Mouse (Mus musculus) naive thymus-derived CD4-positive, alpha-beta T cell, adult 2 months (primary cell): Measurements from ENCODE around the gene Cacna2d2.
"Not testable (repeated sequence)": the region's sequence is repeated elsewhere in the genome, so short reads cannot be mapped to it uniquely, and the experiment has no call there.

ENCODE experiments used
- DNase-seq: peaks from one replicate; pipeline ENCODE4 v3.0.0-alpha.2; 2011; ENCODE audit warnings: low read depth

Cacna2d2 gene

DNA sequence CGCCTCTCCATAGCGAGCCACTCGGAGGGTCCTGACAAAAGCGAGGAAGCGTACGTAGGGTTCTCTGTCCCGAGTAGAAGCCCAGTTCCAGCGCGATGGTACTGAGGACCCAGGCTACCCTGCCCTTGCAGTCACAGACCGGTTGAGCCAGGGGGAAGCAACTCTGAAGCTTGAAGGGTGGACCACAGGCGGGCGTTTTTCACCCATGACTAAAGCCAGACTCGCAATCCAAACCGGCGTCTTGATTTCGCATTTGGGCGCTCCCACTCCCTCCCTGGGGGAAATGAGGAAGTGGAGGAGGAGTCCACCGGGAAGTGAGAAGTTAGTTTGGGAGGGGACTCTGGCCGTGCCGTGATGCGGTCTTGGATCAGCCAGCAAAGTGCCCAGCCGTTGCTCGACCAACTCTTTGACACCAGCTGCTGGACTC is 155.6 kb downstream of the Cacna2d2 start:
- no peak for DNase-seq

DNA sequence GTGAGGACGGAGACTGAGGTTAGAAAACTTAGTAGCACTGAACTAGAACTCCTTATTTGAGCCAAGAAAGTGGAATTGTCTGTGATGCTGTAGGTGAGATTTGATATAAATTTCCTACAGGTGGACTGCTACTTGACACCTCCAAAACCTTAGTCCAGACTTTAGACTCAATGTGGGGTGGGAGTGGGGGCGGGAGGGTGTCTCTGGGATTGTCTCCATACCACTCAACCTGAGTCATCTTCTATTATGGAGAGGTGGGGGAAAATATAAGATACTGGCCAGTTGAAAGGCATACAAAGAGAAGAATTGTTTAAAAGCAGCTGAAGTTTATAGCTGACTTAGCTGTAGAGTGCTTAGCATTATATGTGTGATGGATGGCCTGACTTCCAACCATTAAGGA is 156.3 kb downstream of the Cacna2d2 start:
- no peak for DNase-seq

DNA sequence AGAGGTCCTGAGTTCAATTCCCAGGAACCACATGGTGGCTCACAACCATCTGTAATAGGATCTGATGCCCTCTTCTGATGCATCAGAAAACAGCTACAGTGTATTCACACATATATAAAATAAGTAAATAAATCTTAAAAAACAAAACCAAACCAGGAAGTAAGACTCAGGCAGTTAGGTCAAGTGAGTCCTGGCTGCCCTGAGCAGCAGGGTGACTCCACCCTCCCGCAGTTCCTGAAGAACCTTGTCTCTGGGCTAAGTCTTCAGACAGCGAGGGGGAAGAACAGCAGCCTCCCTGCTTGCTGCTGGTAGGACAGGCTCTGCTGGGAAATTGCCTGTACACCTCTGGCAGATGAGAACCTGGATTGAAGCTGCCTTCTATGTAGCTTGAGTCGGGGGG is 156.9 kb downstream of the Cacna2d2 start:
- DNase-seq, result no peak

- peak; percentile 91 for DNase-seq
Measured at GRCm38 (mm10) chr9:107563029-107563581, 163.7 kb downstream of the Cacna2d2 start, which contains the start of gene Tusc2. Gene Tusc2, plus strand, starts transcription at chr9:107563255.

DNA sequence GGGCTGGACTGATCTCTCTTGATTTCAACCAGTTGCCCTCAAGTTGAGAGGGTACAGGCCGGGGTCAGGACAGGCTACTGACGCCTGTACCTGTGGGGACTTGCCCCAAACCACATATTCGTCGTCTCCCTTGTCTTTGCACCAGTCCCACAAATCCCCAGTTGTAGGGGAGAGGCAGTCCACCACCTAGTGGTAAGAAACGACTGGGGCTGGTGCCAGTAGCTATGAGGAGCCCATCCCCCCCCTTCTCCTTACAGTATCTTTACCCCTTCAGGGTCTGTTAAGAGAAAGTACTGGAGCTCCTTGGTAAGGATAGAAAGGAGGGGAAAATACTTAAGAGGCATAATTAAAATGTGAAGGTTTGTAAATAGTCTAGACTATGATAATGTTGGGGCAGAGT is 166.1 kb downstream of the Cacna2d2 start:
- DNase-seq, result not testable (repeated sequence)

DNA sequence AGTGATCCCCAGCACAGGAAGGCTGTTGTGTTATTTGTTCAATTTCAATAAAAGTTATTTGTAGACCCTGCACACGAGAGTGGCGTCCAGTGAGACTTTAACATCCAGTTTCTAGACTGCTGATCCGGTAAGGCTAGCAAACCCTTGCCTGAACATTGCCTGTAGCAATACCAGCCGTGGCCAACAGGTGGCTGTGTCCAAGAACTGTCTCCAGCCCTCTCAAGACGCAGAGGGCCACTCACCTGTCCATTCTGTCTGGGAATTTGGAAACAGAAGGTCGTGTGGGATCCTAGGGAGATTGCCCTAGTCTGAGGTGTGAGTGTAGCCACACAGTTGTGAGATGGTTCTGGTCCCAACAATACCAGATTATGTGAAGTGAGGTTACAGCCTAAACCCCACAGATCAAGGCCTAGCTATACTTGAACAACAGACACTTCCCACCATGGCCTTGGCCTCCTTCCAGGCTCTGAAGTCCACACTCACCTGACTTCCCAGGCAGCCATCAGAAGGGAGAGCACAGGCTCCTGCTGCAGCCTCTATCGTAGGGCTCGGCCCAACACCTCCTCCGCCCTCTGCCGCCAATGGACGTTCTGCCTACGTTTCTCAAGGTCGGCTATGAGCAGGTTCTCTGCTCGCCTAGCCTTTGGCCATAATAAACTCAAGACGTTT is 166.8 kb downstream of the Cacna2d2 start:
- peak; percentile 87 for DNase-seq

GRCm38 (mm10) chr9:107566855-107567254 is 167.4 kb downstream of the Cacna2d2 start:
- DNase-seq, result no peak

DNA sequence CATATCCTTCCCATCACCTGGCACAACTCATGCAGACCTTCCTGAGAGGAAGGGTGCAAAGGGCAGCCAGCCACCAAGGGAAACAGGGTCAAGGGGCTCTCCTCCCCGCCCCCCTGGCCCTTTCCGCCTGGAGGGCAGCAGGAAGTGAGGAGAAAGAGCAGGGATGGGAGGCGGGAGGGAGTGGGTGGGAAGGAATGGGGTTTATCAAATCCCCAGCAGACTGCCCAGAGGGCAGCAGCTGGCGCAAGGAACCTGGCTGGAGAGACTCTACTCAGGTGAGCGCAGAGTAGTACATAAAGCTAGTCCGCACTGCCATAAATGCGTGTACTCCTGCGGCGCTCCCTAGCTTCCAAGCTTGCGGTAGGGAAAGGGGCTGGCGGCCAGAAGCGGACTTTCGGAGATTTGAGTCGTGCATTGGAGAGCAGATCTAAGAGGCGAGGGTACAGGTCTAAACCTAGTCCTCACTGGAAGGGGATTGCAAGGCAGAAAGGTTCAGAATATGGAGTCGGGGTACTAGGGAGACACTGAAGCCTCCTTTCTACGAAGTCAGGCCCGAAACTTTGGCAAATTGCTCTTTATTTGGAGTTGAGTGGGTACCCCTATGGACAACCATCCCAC is 168.4 kb downstream of the Cacna2d2 start, which contains the start of gene Hyal2:
Hyal2 (plus strand) TSS at position 244 of the 618 bp plus-strand sequence.
- DNase-seq, result no peak

GRCm38 (mm10) chr9:107568331-107569261 is 169.2 kb downstream of the Cacna2d2 start:
- DNase-seq, result peak; percentile 89

- DNase-seq, result no peak
Measured at GRCm38 (mm10) chr9:107569270-107569669, 169.9 kb downstream of the Cacna2d2 start.

DNA sequence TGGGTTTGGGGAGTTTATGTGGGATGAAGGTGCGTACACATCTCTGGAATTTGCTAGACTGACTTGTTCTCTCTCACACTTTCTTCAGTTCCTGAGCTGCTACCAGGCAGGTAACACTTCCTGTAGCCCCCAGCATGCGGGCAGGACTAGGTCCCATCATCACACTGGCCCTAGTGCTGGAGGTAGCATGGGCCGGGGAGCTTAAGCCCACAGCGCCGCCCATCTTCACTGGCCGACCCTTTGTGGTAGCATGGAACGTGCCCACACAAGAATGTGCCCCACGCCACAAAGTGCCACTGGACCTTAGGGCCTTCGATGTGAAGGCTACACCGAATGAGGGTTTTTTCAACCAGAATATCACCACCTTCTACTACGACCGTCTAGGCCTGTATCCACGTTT is 170.6 kb downstream of the Cacna2d2 start:
- DNase-seq, result no peak

- DNase-seq, result no peak
Measured at GRCm38 (mm10) chr9:107570845-107571244, 171.4 kb downstream of the Cacna2d2 start.

- DNase-seq, result no peak
Measured at GRCm38 (mm10) chr9:107571534-107572326, 172.3 kb downstream of the Cacna2d2 start.

- no peak for DNase-seq
Measured at GRCm38 (mm10) chr9:107572327-107572662, 172.9 kb downstream of the Cacna2d2 start.

GRCm38 (mm10) chr9:107573774-107574173 is 174.4 kb downstream of the Cacna2d2 start:
- not testable (repeated sequence) for DNase-seq

DNA sequence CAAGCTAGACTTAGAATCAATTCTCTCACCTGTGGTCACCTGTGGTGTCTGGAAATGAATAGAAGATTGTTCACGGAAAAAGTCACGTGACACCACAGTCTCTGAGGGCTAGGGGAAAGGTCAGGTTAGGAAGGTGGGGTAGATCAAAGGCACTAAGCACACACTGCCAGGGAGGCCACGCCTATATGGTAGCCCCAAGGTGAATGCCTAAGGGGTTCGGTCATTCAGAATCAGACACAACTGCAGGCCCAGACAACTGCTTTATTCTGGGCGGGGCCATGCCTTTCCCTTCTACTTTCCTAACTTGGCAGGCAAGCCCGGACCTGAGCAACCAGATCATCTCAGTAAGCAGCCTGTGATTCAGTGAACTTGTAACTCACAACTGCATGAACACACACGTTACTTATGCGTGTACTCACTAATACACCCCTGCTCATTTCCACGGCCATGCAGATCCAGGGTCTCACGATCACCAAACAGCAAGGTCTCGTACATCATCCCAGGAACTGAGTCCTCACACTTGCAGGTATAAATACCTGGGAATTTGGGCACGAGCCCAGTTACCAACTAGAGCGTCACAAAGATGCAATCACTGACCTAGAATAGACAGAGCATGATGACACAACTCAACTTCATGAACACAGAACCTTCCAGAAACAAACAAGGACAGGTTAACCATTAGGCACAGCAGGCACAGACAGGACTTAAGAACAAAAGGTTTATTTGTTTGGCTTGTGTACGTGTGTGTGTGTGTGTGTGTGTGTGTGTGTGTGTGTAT is 176.4 kb downstream of the Cacna2d2 start:
- DNase-seq, result no peak

GRCm38 (mm10) chr9:107576357-107577107 is 177.1 kb downstream of the Cacna2d2 start, which contains the start of gene Hyal1:
Gene Hyal1, plus strand, starts transcription at chr9:107576927.
- no peak for DNase-seq

DNA sequence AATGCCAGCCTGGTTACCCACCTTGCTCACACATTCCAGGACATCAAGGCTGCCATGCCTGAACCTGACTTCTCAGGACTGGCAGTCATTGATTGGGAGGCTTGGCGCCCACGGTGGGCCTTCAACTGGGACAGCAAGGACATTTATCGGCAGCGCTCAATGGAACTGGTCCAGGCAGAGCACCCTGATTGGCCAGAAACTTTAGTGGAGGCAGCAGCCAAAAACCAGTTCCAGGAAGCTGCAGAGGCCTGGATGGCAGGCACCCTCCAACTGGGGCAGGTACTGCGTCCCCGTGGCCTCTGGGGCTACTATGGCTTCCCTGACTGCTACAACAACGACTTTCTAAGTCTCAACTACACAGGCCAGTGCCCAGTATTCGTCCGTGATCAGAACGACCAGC is 178.5 kb downstream of the Cacna2d2 start:
- no peak for DNase-seq

DNA sequence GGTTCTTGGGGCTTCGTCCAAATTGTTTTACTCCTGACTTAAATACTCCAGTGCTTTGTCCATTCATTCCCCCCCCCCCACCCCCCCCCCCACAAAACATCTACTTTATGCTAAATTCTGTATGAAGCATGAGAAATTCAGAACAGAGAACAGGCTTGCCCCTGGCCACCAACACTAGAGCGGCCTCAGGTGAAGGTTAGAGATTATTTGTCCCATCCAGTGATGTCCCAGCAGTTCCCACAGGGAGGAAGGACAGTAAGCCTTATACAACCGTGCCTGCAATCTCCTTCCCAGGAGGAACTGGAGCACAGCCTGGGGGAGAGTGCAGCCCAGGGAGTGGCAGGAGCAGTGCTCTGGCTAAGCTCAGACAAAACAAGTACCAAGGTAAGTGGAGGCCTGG is 179.2 kb downstream of the Cacna2d2 start, which contains the start of gene Naa80:
Naa80 (plus strand) TSS at position 301 of the 400 bp plus-strand sequence.
- no peak for DNase-seq
